Mouse (Mus musculus) limb, embryonic 15.5 days (tissue): ENCODE data around the gene Setd4. TPM values are rescaled to one million over a fixed set of nuclear protein-coding genes. Genes with fewer than 3 reads are reported as not detected.

Source experiments
- ATAC-seq: fragments of 200-750 bp; cut with Nextera tagmentation; 2 replicates; pipeline ENCODE4 v1.8.0; 2017; ENCODE audit warnings: low read depth, moderate TSS enrichment; ENCODE audit not compliant: insufficient number of reproducible peaks, low FRiP score, low TSS enrichment
- H3K27ac ChIP-seq: fragments of 300-500 bp; sonication (generic); 2 replicates; pipeline ENCODE4 v1.5.1; 2015; ENCODE audit warnings: moderate library complexity, mild to moderate bottlenecking, inconsistent platforms
- H3K27me3 ChIP-seq: fragments of 300-500 bp; sonication (generic); 2 replicates; pipeline ENCODE4 v1.6.1; 2015; ENCODE audit warnings: inconsistent platforms
- H3K36me3 ChIP-seq: fragments of 300-500 bp; sonication (generic); 2 replicates; pipeline ENCODE4 v1.6.1; 2015; ENCODE audit warnings: inconsistent platforms
- H3K4me1 ChIP-seq: fragments of 300-500 bp; sonication (generic); 2 replicates; pipeline ENCODE4 v1.6.1; 2015; ENCODE audit warnings: inconsistent platforms
- H3K4me2 ChIP-seq: fragments of 300-500 bp; sonication (generic); 2 replicates; pipeline ENCODE4 v1.6.1; 2015; ENCODE audit warnings: mild to moderate bottlenecking, inconsistent platforms
- H3K4me3 ChIP-seq: fragments of 300-500 bp; sonication (generic); 2 replicates; pipeline ENCODE4 v1.5.1; 2015; ENCODE audit warnings: mild to moderate bottlenecking, inconsistent platforms
- H3K9ac ChIP-seq: fragments of 300-500 bp; sonication (generic); 2 replicates; pipeline ENCODE4 v1.6.1; 2015; ENCODE audit warnings: inconsistent platforms
- H3K9me3 ChIP-seq: fragments of 300-500 bp; sonication (generic); 2 replicates; pipeline ENCODE4 v1.6.1; 2016; ENCODE audit warnings: inconsistent platforms
- WGBS: fragments of 180-500 bp; shearing (Covaris S2); methylation state at CpG from one replicate; pipeline ENCODE4 v1.1.7; 2015; 5-methylcytosine and 5-hydroxymethylcytosine counted together
- polyA plus RNA-seq: library from polyadenylated mRNA; unstranded; fragments of >200 nt; fragmentation: Nextera tagmentation; extraction: Ambion mirVana; gene quantifications from 2 replicates; pipeline ENCODE4 v1.2.1, GENCODE M21; 2015

Gene Setd4
- polyA plus RNA-seq, 1 experiment from 2014 or later = 14.3 TPM

DNA sequence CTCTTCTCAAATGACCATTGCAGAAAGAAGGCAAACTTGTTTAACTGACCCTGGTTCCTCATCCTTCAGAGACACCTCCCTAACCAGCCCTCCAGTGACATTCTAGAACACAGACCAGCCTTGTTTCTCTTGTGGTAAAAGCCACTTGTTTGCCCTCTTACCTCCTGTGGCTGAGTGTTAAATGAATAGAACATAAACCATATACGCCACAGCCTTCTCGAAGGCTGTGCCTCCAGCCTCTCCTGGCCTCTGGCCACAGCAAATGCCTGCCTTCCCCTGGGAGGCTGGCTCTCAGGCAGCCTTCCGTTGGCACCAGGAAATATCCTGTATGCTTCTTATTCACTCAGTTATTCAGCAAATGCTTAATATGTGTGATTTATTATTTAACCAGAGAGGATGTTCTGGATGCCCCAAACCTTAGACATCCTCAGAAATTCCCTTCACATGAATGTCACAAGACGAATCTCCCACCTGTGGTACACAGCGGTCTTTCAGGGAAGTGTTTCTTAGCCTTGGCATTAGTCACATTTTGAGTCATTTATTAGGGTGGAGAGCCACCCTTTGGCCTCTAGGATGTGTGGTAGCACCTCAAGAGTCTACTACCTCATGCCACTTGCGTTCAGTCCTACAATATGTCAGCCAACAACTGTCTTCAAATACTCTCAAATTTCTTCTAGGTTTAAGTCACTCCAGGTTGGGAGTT, 68.6 kb downstream of the Setd4 start:
- no peak overlapping the region for H3K27ac ChIP-seq
- WGBS = 63% methylated on average over 6 of the region's 6 CpGs
- no peak for ATAC-seq

More for the DNA sequence above, 68.6 kb downstream of the Setd4 start:
- 0 out of 2 replicates have a peak, but pooled peaks cover 8% of the 10 kb centered on the region for H3K4me1 ChIP-seq
- H3K4me3 ChIP-seq = no peak overlapping the region
- no peaks in the 10 kb centered on the region for H3K36me3 ChIP-seq
- H3K27me3 ChIP-seq = no peaks in the 10 kb centered on the region
- no peak overlapping the region for H3K9ac ChIP-seq
- H3K9me3 ChIP-seq = no peaks in the 10 kb centered on the region
- no peak overlapping the region for H3K4me2 ChIP-seq

Other genes starting within 250 kb of the Setd4 start
- gene Cbr1, start 1.8 kb upstream of the Setd4 start, polyA plus RNA-seq = 83.4 and 86.3 TPM in 2 replicates
- 0.19 TPM in 1 of 2 replicates, not detected in the other for gene Gm5678, start 24.0 kb upstream of the Setd4 start, polyA plus RNA-seq
- 16.5 and 17.6 TPM in 2 replicates for gene Cbr3, start 79.2 kb upstream of the Setd4 start, polyA plus RNA-seq
- gene Dop1b, start 107.8 kb upstream of the Setd4 start, polyA plus RNA-seq = 15.0 and 17.3 TPM in 2 replicates
- gene Morc3, start 228.1 kb upstream of the Setd4 start, polyA plus RNA-seq = 28.2 and 31.6 TPM in 2 replicates